Mouse (Mus musculus) gastrocnemius, postnatal 10 days (tissue): ENCODE data around the gene Fam69a. TPM values are rescaled to one million over a fixed set of nuclear protein-coding genes. Genes with fewer than 3 reads are reported as not detected.
"Not testable (repeated sequence)": the region's sequence is repeated elsewhere in the genome, so short reads cannot be mapped to it uniquely, and the experiment has no call there.

Experiments used
- DNase-seq: peaks from one replicate; pipeline ENCODE4 v3.0.0; 2021; ENCODE audit warnings: mixed read lengths
- total RNA-seq, 2 experiments: library from RNA; stranded (reverse); gene quantifications; 2 replicates each; pipeline ENCODE4 v1.2.3; 2021

Gene Fam69a
- total RNA-seq, 2 experiments from 2014 or later: 51.1 to 65.5 TPM

DNA sequence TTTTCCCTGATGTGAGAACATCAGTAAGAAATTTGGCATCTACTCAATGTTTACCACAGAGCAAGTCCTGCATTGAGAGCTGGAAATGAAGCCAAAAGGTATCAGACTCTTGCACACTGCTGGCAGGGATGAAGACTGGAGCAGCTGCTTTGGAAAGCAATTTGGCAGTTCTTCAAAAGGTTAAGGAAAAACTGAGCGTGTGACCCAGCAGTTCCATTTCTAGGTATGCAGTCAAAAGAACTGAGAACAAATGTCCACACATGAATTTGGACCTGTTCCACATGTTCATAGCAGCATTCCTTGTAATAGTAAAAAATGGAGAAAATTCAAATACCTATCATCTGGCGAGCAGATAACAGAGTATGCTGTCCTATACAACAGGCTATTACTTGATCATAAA lies 39.3 kb downstream of the Fam69a start:
- DNase-seq: no peak

DNA sequence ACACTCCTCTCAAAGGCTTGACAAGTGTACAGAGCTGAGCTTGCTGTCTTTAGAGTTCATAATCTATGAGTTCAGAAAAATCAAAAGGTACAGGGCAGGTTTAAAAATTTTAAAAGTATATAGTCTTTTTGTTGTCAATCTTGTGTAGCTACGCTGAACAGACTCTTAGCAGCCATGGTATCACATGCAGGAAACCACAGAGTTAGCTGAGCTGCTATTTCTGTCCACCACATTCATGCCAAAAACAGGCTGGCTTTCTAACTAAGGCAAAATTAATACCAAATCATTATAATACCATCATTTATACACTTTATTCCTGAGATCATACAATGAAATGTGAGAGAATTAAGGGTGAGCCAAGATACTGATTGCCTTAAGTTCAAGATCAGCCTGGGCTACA lies 40.4 kb downstream of the Fam69a start:
- no peak for DNase-seq

DNA sequence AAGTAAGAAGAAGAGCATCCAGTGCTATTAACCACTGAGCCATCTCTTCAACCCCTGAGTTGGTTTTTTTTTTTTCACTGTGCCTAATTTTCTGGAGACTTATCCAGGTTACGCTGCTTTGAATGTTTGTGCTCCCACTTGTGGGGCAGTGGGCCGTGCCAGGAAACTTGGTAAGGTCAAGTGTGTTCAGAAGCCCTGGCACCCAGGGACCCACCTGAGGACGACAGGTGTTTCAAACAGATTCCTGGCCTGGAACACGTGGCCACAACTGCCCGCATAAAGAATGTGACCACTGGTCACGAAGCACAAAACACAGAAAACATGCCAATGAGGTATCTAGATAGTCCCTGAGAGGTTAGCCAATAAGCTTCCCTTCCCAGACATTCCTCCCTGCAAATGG lies 43.4 kb downstream of the Fam69a start:
- DNase-seq: no peak

DNA sequence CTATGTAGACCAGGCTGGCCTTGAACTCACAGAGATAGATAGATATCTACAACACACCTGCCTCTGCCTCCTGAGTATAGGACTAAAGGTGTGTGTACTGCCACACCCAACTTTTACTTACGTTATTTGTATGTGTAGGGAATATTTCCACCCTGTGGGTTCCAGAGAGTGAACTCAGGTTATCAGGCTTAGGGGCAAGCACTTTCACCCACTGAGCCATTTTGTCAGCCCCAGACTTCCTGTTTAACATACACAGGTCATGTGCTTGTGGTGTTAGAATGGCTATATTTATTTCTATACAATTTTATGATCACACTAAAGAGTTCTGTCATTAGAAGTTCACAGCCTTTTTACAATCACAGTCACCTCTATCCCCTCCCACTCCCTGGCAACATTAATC lies 43.9 kb downstream of the Fam69a start:
- DNase-seq: no peak

DNA sequence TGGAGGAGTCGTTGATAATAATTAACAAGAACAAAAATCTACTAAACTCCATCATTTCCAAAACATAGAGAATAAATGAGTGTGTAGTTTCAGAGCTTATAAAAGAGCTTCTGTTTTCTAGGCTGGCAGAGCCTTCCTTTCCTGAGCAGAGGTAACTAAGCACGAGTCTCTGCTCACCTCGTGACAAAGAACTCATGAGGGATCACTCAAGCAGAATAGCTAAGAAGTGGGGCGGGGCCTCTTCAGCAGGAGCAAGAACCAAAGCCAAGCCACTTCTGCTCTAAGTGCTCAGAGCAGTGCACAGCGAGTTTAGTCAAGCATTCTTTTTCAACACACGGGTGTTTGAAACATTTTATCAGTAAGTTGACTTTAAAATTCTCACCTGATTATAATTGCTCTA lies 45.7 kb downstream of the Fam69a start:
- no peak for DNase-seq

DNA sequence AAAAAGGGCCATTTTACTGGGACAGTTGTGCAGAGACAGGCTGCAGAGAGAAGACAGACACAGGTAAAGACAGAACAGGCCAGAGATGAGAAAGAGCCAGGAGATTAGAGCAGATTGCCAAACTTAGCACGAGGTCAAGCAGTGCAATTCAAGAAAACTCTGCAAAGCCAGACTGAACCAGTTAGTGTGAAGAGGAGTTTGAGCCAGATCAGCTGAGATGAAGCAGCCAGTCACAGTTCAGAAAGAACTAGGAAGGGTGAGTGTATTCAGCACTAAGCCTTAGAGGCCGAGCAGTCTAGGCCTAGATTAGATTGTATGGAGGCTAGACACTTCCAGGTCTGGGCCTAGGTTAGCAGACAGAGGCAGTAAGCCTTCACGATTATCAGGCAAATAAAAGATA lies 47.2 kb downstream of the Fam69a start:
- DNase-seq: no peak

DNA sequence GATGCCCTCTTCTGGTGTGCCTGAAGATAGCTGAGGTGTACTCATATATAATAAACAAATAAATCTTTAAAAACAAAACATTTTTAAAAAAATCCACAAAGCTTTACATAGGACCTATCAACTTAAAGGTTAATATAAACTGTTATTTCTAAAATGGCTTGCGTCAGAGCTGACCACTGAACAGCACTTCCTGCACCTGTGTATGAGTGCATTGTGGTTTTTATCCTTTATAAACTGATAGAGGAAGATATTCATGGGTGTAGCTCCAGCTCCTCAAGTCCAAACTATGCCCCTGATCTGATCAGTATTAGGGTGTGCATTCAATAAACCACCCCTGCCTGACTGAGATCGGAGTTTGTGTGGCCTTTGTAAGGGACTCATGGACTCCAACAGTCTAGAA lies 48.0 kb downstream of the Fam69a start:
- DNase-seq: no peak

DNA sequence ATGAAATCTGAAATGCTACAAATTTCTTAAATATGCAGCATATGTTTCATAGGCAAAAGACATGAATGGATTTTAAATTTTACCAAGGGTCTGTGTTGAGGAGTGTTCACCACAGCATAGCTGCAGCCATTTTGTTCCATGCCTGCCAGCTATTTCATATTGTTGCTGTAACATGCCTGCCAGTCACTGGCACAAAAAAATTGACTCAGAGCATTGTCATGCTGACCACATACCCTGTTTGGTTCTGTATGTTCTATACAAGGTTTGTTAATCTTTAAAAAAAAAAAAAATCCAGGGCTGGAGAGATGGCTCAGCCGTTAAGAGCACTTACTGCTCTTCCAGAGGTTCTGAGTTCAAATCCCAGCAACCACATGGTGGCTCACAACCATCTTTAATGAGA lies 48.4 kb downstream of the Fam69a start:
- not testable (repeated sequence) for DNase-seq

DNA sequence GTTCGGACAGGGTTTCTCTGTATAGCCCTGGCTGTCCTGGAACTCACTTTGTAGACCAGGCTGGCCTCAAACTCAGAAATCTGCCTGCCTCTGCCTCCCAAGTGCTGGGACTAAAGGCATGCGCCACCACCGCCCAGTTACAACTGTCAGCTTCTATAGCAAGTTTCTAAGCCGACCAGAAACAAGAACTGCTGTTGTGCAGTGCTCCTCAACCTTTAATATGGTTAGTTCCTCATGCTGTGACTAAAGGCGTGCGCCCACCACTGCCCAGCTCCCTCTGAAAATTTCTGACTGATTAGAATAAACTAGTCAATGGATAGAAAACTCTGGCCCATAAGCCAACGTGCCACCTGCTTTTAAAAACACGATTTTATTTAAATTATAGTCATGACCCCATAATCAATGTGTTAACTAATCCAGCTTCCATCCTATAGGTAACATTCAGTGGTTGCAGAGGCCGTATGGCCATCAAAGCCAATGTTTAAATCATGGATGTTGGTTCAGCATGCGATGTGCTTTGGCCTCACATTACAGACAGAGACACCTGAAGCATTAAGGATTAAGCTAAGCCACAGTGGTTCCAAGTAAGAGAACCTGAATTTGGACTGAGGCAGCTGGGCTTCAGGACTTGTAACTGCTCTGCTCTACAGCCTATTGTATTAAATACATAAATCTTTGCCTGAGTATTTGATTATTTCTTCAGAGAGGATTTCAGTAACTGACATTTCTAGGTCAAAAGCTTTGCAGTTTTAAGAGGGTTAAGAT lies 50.1 kb downstream of the Fam69a start:
- DNase-seq: no peak

DNA sequence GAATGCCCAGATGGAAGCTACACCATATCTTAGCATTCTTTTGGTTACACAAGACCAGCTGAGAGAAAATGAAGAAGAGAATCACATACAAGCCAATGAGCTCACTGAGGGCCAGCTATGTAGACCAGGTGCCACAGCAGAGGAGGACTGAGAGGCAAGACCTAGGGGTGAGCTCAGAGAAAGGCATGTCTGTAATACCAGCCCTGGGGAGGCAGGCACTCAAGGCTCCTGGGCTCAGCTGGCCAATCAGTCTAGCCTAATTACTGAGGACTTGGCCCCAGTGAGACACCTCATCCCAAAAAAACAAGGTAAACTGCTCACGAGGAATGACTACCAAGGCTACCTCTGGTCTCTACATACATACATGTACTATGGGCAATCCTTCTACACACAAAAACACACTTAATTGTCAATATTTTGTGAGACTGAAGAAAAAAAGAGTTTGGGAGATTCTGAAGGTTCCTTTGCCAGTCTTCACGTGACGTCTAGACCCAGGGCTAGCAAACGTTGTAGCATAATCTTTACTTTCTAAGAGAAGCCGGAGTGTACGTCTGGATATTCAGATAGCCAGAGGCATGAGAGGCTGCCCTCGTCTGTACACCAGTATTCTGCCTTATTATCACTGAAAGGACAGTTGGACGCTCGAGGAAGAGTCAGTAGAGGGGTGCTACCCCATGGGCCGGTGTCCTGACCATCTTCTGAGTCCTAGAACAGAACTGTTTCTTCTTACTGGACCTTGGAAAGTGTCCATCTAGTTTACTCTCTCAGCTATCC lies 51.9 kb downstream of the Fam69a start:
- DNase-seq: no peak

DNA sequence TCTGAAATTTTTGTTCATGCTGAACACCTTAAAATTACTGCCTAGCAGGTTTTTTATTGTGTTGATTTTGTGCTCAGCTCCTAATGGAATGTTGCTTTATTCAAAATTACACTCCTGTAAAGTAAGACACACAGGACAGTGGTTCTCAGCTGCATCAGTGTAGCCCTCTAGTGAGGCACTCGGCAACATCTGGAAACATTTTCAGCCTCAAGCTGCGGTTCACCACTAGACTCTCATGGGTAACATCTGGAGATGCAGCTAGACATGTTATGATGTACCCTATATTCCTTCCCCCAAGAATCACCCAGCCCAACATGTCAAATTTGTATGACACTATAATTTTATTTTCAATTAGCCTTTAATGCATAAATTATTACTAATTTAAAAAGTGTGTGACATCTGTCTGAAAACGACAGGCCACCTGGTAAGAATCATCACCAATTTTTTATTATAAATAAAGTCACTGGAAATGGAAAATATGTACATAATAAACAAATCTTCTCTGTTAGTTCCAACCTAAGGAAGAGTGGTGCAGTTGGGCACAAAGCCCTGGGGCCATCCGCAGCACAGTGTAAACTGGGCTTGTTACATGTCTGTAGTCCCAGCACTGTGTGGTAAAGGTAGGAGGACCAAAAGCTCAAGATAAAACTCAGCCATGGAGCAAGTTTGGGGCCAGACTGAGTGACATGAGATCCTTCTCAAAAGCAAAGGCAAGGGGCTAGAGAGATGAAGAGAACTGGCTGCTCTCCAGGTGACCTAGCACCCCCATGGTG lies 53.5 kb downstream of the Fam69a start:
- DNase-seq: no peak

DNA sequence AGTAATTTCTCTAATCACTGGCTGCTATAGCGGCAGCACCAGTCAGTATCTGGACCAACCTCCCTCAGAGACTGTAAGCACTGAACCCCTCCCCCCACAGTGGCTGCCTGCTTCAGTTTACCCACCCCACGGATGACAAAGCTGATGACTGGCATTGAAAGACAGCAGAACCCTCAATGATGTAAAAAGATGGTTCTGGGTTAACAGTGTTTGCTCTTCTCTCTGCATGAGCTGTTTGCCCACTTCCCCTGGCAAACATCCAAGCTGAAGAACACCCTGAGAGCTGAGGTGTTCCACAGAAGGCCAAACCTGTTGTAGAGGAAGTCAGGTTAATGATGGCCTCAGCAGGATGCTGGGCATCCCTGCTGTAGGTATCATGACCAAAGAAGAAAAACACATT lies 54.3 kb downstream of the Fam69a start:
- DNase-seq: no peak

DNA sequence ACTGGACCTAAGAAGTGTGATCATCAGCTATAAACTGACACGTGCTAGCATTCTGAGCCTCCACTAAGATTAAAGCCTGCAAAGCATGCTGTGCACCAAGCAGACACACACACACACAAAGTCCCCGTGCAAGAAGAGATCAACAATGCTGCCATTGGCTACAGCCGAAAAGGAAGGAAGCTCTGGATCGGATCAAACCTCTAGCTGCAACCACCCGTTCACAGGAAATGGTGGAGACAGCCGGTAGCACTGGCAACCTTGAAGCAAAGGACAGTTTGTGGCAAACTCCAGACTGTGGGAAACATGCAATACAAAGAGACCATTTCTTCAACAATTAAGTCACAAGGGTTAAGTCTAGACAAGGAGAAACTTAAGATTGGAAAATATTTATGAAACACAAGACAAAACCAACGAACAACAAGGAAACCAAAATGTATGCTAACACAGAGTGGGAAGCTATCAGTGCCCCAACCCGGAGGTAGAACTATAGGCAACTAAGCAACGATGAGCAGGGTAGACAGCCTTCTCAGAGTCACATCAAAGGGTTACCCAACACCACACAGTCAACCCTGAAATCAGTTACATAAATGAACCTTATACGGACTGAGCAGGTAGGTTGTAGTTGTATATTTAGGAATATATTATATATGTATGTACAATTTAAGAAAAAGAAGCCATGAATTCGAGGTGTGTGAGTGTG lies 60.2 kb downstream of the Fam69a start:
- no peak for DNase-seq

DNA sequence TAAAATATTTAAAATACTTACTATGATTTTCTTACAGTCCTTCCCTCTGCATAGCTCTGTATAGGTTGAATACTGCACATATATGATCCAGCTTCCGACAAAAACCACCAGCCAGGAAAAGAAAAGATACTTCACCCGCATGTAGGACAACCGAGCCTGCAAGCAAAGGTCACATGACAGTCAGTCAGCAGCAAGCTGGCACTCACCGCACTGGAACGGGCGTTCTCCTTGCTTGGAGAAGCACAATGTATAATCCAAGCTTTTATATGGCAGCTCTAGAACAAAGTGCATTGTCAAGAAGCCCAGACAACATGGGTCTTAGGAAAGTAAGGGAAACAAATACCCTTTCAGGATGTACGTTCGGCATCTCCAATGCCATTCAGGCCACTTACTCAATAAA lies 62.3 kb downstream of the Fam69a start:
- no peak for DNase-seq

DNA sequence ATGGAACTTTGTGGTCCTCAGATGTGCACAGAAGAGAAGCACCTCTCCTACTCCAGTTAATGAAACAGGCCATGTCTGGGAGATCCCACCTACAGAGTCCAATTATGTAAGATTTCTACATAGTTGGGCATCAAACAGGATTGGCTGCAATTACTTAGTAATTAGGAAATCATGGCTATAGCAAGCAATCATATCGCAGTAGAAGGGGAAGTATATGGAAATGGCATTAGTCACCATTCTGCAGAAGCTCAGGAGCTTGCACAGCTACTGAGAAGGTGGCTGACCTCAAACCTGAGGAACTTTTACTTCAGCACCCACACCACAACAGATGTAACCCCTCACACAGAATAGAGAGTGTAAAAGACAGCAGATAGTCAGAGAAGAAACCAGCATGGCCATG lies 64.0 kb downstream of the Fam69a start:
- no peak for DNase-seq

DNA sequence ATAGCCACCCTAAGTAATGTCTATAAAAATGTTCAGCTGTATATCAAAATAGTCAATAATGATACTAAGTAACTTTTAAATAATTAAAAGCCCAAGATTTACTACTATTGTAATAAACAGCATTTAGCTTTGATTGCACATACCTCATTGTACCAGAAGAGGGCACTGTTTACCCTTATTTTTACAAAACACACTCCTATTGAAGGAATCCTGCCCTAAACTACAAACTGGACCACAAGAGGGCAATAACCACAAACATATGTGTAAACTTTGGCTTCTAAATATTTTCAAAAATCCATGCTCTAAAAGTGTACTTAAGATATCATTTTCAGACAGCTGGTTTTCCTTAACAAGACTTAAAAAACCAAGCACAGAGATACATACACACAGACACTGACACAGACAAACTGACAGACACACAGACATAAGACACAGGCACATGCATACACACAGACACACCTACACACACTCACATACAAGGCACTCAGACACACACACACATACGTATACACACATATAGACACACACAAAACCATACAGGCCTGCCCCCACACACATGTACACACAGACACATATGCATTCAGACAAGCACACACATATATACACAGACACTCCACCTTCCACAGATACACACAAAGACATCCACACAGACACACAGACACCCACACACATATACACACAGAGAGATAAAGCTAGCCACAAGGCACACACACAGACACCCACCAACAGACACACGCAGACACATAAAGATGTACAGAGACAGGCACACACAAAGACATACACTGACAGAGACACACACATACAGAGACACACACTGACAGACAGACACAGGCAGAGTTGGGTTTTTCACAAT lies 65.3 kb downstream of the Fam69a start:
- no peak for DNase-seq

DNA sequence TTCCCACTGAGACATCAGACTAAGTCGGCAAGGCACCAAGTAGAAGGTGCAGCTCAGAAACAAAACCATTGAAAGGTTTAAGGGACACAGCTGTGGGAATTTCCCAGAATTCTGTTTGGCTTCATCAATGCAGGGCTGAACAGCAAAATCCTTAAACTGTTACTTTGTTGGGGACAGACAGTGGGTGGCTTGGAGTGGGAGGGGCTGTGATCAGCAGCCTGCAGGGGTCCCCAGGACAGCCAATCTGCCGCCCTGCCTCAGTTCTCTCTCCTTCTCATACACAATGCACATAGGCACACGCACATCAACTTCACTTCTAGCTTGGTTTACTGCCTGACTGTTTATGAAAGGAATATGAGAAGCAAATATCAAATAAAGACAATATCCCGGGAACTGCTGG lies 71.6 kb downstream of the Fam69a start:
- no peak for DNase-seq

DNA sequence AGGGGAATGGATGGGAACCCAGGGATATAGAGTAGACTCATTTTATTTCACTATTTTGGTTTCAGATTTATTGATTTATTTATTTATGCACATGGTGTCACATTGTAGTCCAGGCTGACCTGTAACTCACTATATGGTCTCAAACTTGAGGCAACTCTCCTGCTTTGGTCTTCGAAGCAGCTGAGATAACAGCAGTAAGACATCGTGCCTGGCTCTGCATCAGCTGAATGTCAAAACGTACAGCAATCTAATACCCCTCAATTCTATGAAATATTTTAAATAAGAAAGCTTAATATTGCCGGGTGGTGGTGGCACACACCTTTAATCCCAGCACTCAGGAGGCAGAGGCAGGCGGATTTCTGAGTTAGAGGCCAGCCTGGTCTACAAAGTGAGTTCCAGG lies 75.9 kb downstream of the Fam69a start:
- no peak for DNase-seq

DNA sequence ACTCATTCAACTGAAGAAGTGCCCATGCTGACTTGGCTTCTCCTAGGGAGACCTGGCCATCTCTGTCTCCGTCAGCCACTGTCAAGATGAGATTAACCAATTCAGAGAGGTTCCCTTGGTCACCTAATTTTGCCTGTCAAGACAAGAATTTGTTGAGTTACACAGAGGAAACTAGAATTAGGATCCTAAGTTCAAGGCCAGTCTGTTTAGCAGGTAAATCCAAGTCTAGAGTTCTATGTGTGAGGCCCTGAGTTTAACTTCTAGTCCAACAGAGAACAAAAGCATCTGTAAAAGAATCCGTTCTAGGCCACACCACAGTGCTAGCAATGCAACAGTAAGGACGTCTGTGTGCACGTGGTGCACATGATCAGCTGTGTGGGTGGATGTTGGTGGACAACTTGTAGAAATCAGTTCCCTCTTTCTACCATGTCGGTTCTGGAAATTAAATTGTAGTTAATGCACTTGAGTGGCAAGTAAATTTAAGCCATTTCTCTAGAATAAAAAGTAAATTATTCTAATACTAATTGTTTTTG lies 76.7 kb downstream of the Fam69a start:
- no peak for DNase-seq

DNA sequence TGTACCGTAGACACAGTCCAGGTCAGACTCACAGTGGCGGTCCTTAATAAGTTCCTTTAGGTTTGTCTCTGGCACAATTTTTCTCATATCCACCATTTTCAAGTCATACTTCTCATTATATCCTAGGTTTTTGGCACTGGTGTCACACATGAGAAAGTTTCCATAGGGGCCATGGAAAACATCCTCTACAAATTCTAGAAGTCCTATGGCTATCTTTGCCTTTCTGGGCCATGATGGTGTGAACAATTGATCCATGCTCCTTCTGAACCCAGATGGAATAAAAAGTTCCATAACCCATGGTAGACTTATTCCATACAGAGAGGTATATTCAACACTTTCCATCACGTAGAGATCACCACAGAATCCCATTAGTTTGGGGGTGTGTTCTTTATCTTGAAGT lies 77.2 kb downstream of the Fam69a start:
- DNase-seq: no peak

DNA sequence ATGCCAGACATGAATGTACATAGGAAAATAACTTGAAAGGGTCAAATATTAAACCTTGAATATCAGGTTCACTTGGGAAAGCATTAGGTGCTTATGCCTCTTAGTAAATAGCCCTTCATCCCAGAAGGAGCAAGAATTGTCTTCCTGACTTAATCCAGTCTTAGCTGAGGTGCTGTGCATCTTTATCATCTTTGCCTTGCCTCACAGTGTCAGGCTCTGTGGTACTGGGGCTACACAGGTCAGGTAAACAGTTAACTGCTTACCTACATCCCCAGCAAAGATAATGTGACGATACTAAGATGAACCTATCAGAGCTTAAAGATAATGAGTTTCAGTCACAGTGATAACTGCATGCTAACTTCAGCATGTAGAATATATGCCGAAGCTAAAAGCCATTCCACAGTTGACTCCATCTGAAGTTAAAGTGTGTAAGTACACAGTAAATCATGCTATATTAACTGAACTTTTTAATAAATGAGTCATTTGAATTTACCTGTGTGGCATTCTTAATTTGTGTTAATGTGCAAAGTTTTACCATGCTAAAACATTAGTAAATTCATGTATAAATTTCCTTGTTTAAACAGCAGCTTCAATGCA lies 78.3 kb downstream of the Fam69a start:
- DNase-seq: no peak
